Mouse (Mus musculus) gastrocnemius, postnatal 4 days (tissue): Measurements from ENCODE around the gene Slc25a19. TPM values are rescaled to one million over a fixed set of nuclear protein-coding genes. Genes with fewer than 3 reads are reported as not detected.
"Not testable (repeated sequence)": the region's sequence is repeated elsewhere in the genome, so short reads cannot be mapped to it uniquely, and the experiment has no call there.

ENCODE experiments used
- DNase-seq, 2 experiments: peaks; one replicate each; pipeline ENCODE4 v3.0.0; 2021 to 2022; ENCODE audit warnings: low spot score in 2 of 2, mixed read lengths in 2 of 2
- long read RNA-seq, 2 experiments: library from polyadenylated mRNA; stranded (forward); transcript quantifications; one replicate each; pipeline ENCODE4 v2.0.0; 2021
- total RNA-seq, 2 experiments: library from RNA; stranded (reverse); gene quantifications; 2 replicates each; pipeline ENCODE4 v1.2.3; 2021

Slc25a19 gene
- total RNA-seq = 10 to 100 TPM; 24.0 to 27.4 TPM
- long read RNA-seq, experiment 1, transcript Slc25a19-201 (7 exons, 2,307 nt) = major isoform, 26 of 41 reads
- long read RNA-seq, experiment 1, partial matches to known transcripts = 2 of 41 reads
- long read RNA-seq, experiment 1, other reads (novel, unspliced or antisense) = 13 of 41 reads
- long read RNA-seq, experiment 2, transcript Slc25a19-201 (7 exons, 2,307 nt) = major isoform, 23 of 37 reads
- long read RNA-seq, experiment 2, partial matches to known transcripts = 2 of 37 reads
- long read RNA-seq, experiment 2, other reads (novel, unspliced or antisense) = 10 of 37 reads

- peak; percentile 93 to 99 for DNase-seq
Measured at GRCm38 (mm10) chr11:115627705-115628464, at the start of gene Slc25a19. Gene Slc25a19 (minus strand): TSS chr11:115628295.

GRCm38 (mm10) chr11:115677511-115677910 lies 49.4 kb upstream of the Slc25a19 start:
- DNase-seq = no peak

- DNase-seq = no peak
Measured at GRCm38 (mm10) chr11:115676738-115677137, 48.6 kb upstream of the Slc25a19 start.

GRCm38 (mm10) chr11:115674235-115674865 lies 46.3 kb upstream of the Slc25a19 start:
- no peak for DNase-seq

GRCm38 (mm10) chr11:115673471-115674234 lies 45.6 kb upstream of the Slc25a19 start:
- no peak for DNase-seq

- DNase-seq = no peak
Measured at GRCm38 (mm10) chr11:115672226-115672987, 44.3 kb upstream of the Slc25a19 start.

GRCm38 (mm10) chr11:115670451-115671050 lies 42.5 kb upstream of the Slc25a19 start:
- no peak for DNase-seq

- no peak for DNase-seq
Measured at GRCm38 (mm10) chr11:115663676-115664335, 35.7 kb upstream of the Slc25a19 start.

- DNase-seq = no peak
Measured at GRCm38 (mm10) chr11:115660376-115660775, 32.3 kb upstream of the Slc25a19 start.

- no peak for DNase-seq
Measured at GRCm38 (mm10) chr11:115658521-115658920, 30.4 kb upstream of the Slc25a19 start.

GRCm38 (mm10) chr11:115654128-115654527 lies 26.0 kb upstream of the Slc25a19 start:
- DNase-seq = no peak

GRCm38 (mm10) chr11:115653194-115653593 lies 25.1 kb upstream of the Slc25a19 start:
- DNase-seq = no peak

GRCm38 (mm10) chr11:115651680-115652079 lies 23.6 kb upstream of the Slc25a19 start:
- no peak for DNase-seq

- DNase-seq = no peak
Measured at GRCm38 (mm10) chr11:115649706-115650105, 21.6 kb upstream of the Slc25a19 start.

- peak in 1 of 2 experiments; percentile 44 for DNase-seq
Measured at GRCm38 (mm10) chr11:115647459-115647858, 19.4 kb upstream of the Slc25a19 start.

GRCm38 (mm10) chr11:115646439-115646838 lies 18.3 kb upstream of the Slc25a19 start:
- no peak for DNase-seq

- not testable (repeated sequence) for DNase-seq
Measured at GRCm38 (mm10) chr11:115645498-115645897, 17.4 kb upstream of the Slc25a19 start.

- DNase-seq = no peak
Measured at GRCm38 (mm10) chr11:115644308-115644707, 16.2 kb upstream of the Slc25a19 start.

- peak in 1 of 2 experiments; percentile 11 for DNase-seq
Measured at GRCm38 (mm10) chr11:115643265-115643664, 15.2 kb upstream of the Slc25a19 start.
